Mouse (Mus musculus): Measurements from ENCODE around the gene Angptl4.
"Not testable (repeated sequence)": the region's sequence is repeated elsewhere in the genome, so short reads cannot be mapped to it uniquely, and the experiment has no call there.

The Angptl4 gene

DNA sequence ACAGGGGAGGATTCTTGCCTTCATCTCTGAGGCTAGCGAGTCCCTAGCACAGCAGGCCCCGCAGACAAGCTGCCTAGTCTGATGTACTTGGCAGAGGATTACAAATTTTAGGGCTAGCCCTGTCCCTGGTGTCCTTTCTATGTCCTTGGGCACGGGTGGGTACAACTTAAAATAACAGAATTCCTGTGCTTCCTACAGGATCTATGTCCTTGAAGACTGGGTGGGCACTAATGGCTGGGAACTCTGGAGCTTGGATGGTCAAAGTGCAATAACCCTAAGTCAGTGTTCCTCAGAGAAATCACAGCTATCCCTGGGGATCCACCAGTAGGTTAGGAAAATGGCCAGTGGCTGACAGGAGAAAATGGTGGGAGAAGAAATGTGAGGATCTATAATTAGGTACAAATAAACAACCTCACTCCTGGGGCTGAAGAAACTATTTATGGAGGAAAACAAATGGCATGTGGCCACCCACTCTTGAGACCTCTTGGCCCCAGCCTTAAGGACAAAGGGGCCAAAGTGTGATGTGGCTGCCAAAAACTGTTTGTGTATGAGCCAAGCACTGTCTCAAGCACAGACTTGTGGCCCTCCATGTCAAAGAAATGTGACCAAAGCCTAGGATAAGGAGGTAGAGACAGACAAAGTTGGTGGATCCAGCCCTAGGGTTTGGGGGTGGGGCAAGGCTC lies 25.4 kb downstream of the Angptl4 start:
- no peak for DNase-seq (ENCODE audit: low read depth, low spot score)

DNA sequence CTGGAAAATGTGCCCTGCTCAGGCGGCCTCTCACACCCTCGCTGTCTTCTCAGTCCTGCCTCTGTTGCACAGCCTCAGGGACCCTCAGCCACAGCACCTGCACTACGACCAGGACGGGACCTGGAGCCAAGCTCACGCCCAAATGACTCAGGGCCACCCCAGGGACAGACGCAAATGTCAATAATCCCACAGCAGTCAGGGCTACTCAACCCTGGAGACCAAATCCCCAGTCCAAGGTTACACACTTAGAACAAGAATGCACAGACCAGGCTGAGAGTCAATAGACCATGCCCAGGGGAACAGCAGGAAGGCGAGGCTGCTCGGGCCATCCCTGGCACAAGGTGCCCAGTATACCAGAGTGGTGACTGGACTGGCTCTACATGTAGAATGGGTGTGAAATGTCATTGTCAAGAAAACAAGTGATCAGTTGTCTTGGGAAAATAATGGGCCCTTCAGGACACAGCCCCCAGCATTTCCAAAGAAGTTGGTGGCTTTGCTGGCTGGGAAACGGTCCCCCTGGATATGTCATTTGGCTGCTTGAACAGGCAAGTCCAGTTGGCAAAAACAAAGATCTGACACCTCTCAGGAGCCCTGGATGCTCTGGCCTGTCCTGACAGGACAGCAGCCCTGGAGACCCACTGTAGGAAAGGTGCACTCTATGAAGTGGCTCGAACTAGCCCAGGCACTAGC lies 26.1 kb downstream of the Angptl4 start:
- no peak for DNase-seq (ENCODE audit: low read depth, low spot score)

DNA sequence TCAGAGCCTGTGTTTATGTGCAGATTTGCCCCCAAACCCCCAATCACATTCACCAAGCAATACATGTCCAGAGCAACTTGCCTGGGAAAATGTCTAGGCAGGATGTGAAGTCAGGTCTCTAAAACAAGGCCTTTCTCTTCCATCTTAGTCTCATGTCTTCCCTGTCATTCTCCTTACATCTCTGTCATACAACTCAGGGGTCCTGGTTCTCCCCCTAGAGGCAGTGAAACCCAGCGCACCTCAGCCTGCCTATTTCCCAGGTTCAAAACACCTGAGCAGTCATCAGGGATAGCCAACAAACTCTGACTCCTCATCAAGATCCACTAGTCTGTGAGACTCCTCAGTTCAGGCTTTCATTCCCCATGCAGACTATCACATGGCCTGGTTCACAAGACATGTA lies 27.0 kb downstream of the Angptl4 start:
- no peak for DNase-seq (ENCODE audit: low read depth, low spot score)

DNA sequence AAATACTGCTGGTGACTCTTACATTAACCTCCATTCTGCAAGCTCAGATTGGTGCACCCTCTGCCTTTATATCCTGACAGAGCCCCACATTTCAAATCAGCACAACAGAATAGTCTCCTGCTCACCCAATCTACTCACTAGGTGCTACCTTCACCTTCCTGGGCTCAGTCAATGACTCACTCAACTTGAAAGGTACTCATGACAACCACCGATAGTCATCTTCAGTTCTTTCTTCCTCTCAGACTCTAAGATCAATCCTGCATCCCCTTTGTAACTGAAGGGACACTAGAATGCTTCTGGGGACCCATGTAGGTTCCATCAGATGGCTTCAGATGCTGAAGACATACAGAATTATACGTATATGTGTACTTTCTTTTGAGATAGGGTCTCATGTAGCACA lies 29.3 kb downstream of the Angptl4 start:
- no peak for DNase-seq (ENCODE audit: low read depth, low spot score)

DNA sequence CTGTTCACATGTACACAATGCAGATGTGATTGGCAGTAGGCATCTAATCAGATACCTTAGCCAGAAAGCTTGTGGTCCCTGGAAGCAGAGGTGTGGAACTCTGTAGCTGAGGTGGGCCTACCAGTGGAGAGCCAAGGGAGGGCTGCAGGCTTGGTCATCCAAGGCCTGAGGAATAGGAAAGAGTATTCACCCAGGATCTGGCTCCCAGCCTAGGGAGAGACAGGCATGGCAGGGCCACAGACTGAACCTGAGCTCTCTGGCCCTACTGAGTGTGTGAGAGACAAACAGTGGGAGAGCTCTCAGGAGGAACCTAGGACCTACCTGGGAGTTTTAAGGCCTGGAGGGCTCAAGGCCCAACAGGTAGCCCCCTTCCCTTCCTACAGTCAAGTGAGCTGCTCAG lies 30.4 kb downstream of the Angptl4 start:
- no peak for DNase-seq (ENCODE audit: low read depth, low spot score)

DNA sequence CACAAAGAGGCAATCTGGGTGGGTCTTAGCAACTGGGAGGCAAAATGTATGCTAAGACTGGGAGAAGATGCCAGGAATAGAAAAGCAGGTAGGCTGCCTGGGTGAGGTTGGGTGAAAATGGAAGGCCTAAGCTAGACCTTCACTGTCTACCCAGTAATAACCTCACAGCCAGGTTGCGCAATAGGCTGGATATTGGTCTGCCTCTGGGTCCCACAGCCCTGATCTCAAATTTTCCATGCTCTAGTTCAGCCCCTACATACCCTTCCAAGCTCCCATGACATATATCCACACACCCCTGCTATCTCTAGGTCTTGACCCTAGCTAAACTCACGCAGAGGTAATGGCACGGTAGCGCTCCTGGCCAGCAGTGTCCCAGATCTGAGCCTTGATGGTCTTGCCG lies 32.2 kb downstream of the Angptl4 start:
- no peak for DNase-seq (ENCODE audit: low read depth, low spot score)

DNA sequence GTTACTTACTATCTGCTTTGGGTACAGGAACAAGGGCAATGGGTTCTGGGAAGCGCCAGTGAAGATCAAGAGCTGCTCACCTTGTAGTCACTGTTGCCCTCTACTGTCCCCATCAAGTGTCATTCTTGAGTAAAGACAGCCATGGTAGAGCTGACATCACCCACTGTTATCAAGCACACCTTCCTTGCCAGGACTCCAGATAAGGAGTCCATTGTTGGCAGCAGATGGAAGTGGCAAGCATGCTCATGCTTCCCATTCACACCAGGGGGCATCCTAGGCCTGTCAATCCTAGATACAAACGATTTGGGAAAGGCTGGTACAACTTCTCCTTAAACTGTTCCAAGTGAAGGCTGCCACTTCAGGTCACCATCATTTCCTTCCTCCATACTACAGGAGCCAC lies 35.6 kb downstream of the Angptl4 start:
- DNase-seq (ENCODE audit: low read depth, low spot score): no peak

DNA sequence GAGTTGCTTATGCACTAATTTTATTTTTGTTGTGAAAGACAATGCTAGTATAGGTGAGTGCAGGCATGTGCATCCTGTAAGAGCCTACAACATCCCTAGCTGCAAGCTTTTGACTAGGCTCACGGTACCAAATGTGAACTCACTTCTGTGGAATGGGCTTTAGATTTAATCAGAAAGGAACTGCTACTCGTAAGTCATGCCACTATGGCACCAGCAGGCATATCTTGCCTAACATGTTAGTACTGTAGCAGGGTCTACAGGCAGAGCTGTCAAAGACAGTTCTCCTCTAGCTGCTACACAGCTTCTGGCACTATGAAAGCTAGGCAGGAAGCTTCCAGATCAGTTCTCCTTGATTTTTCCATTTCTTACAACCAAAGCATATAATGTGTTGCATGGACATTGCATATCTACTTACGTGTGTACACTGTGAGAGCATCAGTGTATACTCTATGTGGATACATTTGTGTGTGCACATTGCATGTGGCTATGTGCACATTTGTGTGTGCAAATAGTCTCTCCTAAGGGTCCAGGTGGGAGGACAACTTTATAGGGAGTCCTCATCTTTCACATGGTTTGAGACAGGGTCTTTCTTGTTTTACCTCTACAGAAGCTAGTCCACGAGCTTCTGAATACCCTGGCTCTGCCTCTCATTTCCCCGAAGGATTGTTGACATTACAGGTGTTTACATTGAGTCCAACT lies 36.8 kb downstream of the Angptl4 start:
- DNase-seq (ENCODE audit: low read depth, low spot score): no peak

DNA sequence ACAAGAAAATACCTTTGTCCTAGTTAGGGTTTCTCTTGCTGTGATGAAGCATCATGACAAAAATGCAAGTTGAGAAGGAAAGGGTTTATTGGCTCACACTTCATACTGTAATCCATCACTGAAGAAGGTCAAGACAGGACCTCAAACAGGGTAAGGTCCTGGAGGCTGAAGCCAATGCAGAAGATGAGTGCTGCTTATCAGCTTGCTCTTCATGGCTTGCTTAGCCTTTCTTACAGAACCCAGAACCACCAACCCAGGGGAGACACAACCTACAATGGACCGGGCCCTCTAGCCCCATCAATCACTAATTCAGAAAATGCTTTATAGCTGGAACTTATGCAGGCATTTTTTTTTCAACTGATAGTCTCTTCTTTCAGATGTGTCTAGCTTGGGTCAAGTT lies 39.2 kb downstream of the Angptl4 start:
- no peak for DNase-seq (ENCODE audit: low read depth, low spot score)

DNA sequence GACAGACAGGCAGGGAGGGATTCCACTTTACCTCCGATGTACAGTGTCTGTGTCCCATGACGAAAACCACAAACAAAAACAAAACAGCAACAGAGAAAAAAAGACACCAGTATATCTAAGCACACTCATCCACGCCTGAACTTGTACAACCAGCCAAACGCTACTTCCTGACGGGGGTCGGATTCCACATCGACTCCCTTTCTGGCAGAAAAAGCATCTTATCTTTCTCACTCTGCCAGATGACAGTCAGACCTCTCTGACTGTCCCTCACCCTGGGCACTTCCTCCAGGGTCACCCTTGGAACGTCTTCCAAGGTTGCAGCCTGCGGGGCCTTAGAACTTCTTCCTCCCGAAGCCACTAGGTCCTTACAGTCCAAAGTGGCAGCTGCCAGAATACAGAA lies 48.1 kb downstream of the Angptl4 start:
- not testable (repeated sequence) for DNase-seq (ENCODE audit: low read depth, low spot score)

DNA sequence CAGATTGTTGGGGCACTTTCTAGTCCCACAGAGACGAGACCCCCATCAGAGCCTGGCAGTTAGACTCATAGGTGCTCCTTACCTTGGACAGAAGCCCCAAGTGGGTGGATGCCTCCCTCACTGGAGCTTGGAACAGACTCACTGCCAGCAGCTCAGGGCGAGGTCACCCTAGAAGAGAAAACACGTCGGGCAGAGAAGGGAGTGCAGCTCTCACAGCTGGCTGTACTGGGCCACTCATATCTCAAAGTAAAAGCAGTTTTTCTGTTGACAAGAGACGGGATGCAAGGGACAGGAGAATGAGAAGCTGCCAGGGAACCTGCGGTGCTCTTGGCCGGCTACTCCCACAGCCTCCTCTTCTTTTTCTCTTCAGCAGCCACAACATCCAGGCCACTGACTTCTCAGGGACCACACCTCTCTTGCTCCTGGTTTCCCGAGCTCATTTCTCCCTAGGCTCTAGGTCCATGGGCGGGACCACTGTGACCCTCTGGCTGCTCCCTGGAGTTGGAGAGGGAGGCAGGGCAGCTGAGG lies 49.0 kb downstream of the Angptl4 start:
- not testable (repeated sequence) for DNase-seq (ENCODE audit: low read depth, low spot score)

DNA sequence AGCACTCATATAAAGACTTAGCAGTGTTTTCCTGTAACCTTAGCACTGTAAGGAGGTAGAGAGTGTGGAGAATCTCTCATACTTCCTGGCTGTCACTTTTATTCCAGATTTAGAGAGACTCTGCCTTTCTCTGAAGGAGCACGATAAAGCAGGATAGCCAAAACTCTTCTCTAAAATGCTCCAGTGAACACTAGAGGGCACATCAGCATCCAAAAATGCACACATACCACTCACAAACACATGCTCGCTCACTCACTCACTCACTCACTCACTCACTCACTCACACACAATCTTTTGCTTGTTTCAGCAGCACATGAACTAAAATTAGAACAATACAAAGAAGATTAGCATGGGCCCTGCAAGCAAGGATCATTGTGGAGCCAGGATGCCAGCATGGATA lies 52.4 kb downstream of the Angptl4 start:
- no peak for DNase-seq (ENCODE audit: low read depth, low spot score)

DNA sequence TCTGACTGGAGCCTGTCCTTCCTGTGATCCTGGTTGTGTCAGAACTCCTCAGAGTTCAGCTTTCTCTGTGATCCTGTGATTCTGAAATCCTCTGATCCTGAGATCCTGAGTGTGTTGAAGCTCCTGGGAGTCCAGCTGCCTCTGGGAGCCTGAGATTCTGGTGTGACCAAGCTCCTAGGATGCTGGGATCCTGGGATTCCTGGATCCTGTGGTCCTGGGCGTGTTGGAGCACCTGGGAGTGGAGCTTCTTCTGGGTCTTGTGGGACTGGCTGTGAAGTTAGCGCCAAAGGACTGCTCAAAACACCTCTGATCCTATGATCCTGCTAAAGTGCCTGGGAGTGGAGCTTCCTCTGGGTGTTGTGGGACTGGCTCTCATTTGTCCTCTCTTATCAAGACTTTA lies 53.2 kb downstream of the Angptl4 start:
- DNase-seq (ENCODE audit: low read depth, low spot score): no peak
